Mouse (Mus musculus): ENCODE data around the gene Dkk2.

The Dkk2 gene

DNA sequence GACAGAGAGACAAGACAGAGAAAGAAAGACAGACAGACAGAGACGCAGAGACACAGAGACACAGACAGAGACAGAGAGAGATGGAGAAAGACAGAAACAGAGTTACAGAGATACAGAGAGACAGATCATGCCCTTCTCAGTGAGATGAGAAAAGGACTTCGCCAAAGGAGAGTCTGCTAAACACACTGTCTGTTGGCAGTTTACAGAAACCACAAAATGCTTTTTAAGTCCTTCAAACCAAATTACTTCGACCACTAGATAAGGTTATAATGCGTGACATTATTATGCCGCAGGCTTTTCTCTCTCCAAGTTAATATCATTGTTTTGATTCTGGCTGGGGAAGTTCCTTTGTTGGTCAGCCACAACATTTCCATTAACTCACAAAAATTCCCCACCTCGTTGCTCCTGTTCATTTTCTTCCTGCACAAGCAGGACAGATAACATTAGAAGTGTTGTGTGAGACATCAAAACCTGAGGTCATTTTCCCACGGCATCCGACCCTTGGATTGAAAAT lies 40.2 kb downstream of the Dkk2 start:
- in situ Hi-C loops (cut with MboI), result no loop called here

DNA sequence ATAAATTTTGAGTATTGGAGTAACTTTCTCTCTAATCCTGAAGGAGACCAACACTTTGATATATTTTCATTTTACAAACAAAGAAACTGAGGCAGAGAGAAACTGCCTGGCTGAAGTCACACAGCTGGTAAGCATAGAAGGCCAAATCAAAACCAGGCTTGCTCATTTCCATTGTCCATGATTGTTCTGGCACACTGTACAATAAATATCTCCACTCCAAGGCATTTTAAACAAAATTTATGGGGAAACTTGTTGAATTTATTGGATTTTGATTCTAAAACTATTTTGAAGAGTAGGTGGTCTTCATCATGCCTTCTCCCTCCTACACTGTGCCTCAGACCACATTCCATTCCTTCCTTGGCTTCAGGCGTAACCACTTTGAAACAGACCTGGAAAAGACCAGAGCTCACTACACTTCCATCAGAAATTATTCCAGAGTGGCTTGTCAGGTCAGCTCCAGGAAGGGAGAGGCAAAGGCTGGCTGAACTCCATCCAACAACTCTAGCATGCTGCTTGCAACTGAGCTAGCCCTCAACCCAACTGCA lies 44.7 kb downstream of the Dkk2 start:
- in situ Hi-C loops (cut with MboI), result no loop called here

GRCm38 (mm10) chr3:132130781-132131180 lies 45.7 kb downstream of the Dkk2 start:
- in situ Hi-C loops (cut with MboI), result no loop called here

GRCm38 (mm10) chr3:132131939-132132338 lies 46.8 kb downstream of the Dkk2 start:
- in situ Hi-C loops (cut with MboI), result no loop called here

- in situ Hi-C loops (cut with MboI), result no loop called here
Measured at GRCm38 (mm10) chr3:132134502-132134901, 49.4 kb downstream of the Dkk2 start.

GRCm38 (mm10) chr3:132137802-132138378 lies 52.8 kb downstream of the Dkk2 start:
- in situ Hi-C loops (cut with MboI), result no loop called here

- in situ Hi-C loops (cut with MboI), result no loop called here
Measured at GRCm38 (mm10) chr3:132141031-132141430, 55.9 kb downstream of the Dkk2 start.

GRCm38 (mm10) chr3:132149446-132150025 lies 64.4 kb downstream of the Dkk2 start:
- in situ Hi-C loops (cut with MboI), result no loop called here

DNA sequence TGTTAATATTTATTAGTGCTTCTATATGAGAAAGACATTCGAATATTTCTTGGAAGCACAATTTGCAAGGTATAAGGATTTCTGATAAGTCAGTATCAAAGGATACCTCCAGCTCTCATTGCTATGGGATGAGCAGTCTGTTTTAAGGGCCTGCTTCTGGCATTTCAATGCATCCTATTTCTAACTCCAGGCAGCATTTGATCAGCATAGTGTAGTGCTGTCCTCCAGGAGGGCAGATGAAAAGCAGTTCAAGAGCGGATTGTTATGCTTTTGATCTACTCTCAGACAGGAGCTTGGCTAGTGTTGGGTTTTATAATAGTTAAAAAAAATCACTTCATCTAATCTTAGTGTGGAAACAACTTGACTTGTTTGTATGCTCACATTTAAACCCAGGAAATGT lies 73.7 kb downstream of the Dkk2 start:
- in situ Hi-C loops (cut with MboI), result no loop called here

DNA sequence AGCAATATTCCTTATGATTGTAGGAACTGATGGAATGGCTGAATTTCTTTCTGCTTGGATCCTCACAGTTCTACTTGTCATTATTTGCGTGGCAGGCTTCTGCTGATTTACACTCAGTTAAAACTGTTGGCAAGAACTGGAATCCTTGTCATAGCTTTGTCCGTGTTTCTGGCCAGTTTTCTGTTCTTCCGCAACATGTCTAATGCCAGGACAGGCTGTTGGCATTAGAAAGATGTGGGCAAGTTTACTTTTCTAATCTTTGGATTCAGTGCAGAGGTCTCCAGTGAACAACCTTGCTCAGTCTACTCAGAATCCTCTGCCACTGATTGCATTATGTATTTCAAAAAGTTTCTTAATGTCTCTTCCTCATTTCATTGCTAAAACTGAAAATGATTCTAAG lies 83.8 kb downstream of the Dkk2 start:
- in situ Hi-C loops (cut with MboI), result no loop called here

GRCm38 (mm10) chr3:132186888-132187552 lies 101.9 kb downstream of the Dkk2 start:
- in situ Hi-C loops (cut with MboI), result no loop called here

GRCm38 (mm10) chr3:132201950-132202349 lies 116.9 kb downstream of the Dkk2 start:
- in situ Hi-C loops (cut with MboI), result no loop called here

DNA sequence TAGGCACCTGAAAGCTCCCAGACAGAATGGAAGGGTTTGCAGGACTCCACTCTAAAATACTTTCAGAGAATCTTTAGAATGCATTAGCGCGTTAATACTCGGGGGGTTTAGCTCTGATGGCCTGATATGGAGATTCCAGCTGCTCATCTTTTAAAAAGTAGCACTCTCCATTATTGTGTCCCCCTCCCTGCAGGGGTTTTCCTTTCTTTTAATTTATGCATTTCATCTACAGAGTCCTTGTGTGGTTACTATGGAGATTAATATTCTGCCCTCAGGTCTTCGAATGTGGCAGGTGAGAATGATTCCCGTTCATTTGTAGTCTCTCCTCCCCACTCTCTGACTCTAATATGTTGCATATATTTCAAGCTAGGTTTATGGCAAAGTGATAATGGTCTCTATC lies 117.6 kb downstream of the Dkk2 start:
- in situ Hi-C loops (cut with MboI), result no loop called here

DNA sequence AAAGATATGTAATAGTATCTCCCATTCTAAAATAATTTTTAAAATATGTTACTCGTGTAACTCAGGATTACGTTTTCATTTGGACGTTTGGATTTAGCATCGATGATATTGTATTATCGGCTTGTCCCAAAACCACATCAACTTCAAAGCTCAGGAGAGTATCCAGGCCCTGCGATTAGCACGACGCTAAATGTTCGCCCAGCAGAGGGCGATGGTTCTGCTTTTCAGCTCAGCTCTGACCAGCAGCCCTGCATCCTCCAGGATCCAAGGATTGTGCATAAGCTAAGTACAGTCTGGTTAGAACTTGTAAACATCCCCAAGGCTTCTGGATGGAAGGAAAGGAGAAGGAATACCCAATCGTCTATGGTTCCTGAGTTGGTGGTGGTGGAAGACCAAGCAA lies 122.4 kb downstream of the Dkk2 start:
- in situ Hi-C loops (cut with MboI), result no loop called here

GRCm38 (mm10) chr3:132211260-132211659 lies 126.2 kb downstream of the Dkk2 start:
- in situ Hi-C loops (cut with MboI), result no loop called here

DNA sequence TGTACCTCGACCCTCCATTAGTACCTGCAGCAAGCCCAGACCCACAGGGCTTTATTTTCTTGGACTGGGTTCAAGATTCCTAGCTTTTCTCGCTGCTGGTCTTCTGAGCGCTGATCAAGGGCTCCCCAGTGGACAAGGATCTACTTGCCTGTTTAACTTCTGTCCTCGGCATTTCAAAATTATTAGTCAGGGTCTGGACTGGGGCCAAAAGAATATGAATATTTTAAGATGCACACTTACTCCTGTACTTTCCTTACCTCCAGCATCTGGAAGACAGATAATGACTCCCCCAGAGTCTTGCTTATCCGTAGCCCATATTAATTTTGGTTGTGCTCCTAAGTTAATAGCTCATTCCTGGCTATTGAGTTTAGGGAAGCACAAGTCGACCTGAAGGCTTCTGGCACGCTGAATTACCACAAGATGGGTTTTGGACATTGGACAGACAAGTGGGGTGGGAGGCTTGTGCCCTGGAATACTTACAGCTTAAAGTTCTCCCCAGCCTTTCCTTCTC lies 134.9 kb downstream of the Dkk2 start:
- in situ Hi-C loops (cut with MboI), result no loop called here

GRCm38 (mm10) chr3:132227622-132228021 lies 142.5 kb downstream of the Dkk2 start:
- in situ Hi-C loops (cut with MboI), result no loop called here

Measured in mature B cell (primary cell).